Mouse (Mus musculus): ENCODE measurements around the gene Rab39. TPM values are rescaled to one million over a fixed set of nuclear protein-coding genes. Genes with fewer than 3 reads are reported as not detected.

Rab39 gene
- 1 to 10 TPM; 1.3 to 1.6 TPM for total RNA-seq (2021)

- intact Hi-C loops (cut with DNase I): no loop called here
- peak; percentile 73 to 84 for DNase-seq (ENCODE audit: low spot score in 2 of 2)
Observed at GRCm38 (mm10) chr9:53705992-53706696, at the start of gene Rab39. Gene Rab39, minus strand, starts transcription at chr9:53706232.

DNA sequence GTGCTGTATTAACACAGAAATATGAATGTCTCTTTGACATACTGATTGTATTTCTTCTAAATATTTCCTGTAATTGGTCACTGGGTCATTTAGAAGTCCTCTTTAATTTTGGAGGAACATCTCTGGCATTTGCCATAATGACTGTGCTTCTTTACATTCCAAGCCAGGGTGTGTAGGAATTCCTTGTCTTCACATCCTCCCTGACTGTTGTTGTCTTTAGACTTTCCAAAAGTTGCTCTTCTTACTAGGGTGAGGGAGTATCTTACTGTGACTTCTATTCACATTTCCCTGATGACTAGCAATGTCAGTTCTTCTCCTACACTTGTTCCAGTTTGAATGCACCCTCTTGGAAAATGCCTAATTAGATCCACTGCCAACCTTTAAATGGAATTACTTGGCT lies 48.8 kb upstream of the Rab39 start:
- no peak for DNase-seq (ENCODE audit: low spot score in 2 of 2)
- intact Hi-C loops (cut with DNase I): no loop called here

GRCm38 (mm10) chr9:53750899-53751298 lies 44.9 kb upstream of the Rab39 start:
- DNase-seq (ENCODE audit: low spot score in 2 of 2): no peak
- intact Hi-C loops (cut with DNase I): no loop called here

- no peak for DNase-seq (ENCODE audit: low spot score in 2 of 2)
- intact Hi-C loops (cut with DNase I): no loop called here
Observed at GRCm38 (mm10) chr9:53750411-53750810, 44.4 kb upstream of the Rab39 start.

- intact Hi-C loops (cut with DNase I): no loop called here
- DNase-seq (ENCODE audit: low spot score in 2 of 2): no peak
Observed at GRCm38 (mm10) chr9:53740829-53741404, 34.9 kb upstream of the Rab39 start.

- intact Hi-C loops (cut with DNase I): no loop called here
- peak in 1 of 2 experiments; percentile 40 for DNase-seq (ENCODE audit: low spot score in 2 of 2)
Observed at GRCm38 (mm10) chr9:53705491-53705991, 491 bp downstream of the Rab39 start.

- no peak for DNase-seq (ENCODE audit: low spot score in 2 of 2)
- intact Hi-C loops (cut with DNase I): no loop called here
Observed at GRCm38 (mm10) chr9:53702991-53703390, 3.0 kb downstream of the Rab39 start.

GRCm38 (mm10) chr9:53700496-53700895 lies 5.5 kb downstream of the Rab39 start:
- no peak for DNase-seq (ENCODE audit: low spot score in 2 of 2)
- intact Hi-C loops (cut with DNase I): no loop called here

DNA sequence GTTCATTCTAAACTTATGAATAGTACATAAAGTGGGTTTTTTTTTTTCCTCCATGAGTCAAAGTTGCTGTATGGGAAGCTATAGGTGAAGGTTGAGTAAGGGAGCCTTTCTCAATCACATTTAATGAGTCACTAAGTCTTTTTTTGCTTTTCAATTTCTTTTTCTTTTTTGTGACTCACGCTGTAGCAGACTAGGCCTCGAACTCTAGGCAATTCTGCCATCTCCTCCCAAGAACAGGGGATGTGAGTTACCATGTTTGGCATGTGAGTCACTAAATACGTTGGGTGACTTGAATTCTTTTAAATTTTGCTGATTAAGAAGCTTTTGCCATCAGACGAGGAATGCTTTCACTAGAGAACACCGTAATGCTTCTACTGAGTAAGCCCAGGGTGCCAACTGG lies 10.2 kb downstream of the Rab39 start:
- intact Hi-C loops (cut with DNase I): no loop called here
- peak in 1 of 2 experiments; percentile 32 for DNase-seq (ENCODE audit: low spot score in 2 of 2)

GRCm38 (mm10) chr9:53693718-53694117 lies 12.3 kb downstream of the Rab39 start:
- intact Hi-C loops (cut with DNase I): no loop called here
- no peak for DNase-seq (ENCODE audit: low spot score in 2 of 2)

GRCm38 (mm10) chr9:53691745-53692670 lies 14.0 kb downstream of the Rab39 start:
- intact Hi-C loops (cut with DNase I): no loop called here
- no peak for DNase-seq (ENCODE audit: low spot score in 2 of 2)

GRCm38 (mm10) chr9:53680851-53681250 lies 25.2 kb downstream of the Rab39 start:
- DNase-seq (ENCODE audit: low spot score in 2 of 2): no peak
- intact Hi-C loops (cut with DNase I): no loop called here

DNA sequence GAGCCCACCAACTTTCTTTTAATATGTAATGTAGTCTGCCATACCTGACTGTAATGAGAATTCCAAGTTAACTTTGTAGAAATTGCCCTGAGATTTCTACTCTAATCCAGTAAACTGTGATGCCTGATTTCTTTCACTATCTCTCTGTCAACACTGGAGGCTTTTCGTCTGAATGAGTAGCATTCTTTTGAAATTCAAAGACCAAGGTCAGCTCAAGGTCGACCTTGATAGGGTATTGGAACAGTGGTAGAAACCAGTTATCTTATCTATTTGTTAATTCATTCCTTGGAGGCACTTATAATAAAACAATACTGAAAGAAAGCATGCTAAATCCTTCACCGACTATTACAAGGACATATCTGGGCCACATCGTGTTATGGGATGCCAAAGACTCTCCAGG lies 29.1 kb downstream of the Rab39 start:
- no peak for DNase-seq (ENCODE audit: low spot score in 2 of 2)
- intact Hi-C loops (cut with DNase I): loop anchor here (10.0 kb wide), 1 partner anchor 308 kb away; no protein-coding TSS in a partner anchor

DNA sequence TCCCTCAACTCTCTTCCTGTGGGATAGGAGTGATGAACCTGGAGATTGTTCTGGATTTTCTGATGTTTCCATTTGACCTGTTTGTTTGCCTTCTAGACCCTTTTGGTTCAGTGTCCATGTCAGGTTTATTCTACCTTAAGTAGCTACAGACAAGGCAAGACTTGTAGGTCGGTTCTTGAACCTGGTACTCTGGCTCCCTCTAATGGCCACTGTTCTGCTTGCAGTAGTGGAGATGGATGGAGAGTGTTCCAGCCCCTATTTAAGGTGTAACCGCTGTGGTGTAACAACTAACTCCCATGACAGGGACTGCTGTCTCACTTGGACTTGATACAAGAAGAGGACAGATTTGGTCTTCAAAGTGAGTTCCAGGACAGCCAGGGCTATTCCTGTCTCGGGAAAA lies 32.5 kb downstream of the Rab39 start:
- DNase-seq (ENCODE audit: low spot score in 2 of 2): peak; percentile 69 to 87
- intact Hi-C loops (cut with DNase I): loop anchor here (5.0 to 10.0 kb wide), 2 partner anchors 144 to 311 kb away; no protein-coding TSS in a partner anchor

DNA sequence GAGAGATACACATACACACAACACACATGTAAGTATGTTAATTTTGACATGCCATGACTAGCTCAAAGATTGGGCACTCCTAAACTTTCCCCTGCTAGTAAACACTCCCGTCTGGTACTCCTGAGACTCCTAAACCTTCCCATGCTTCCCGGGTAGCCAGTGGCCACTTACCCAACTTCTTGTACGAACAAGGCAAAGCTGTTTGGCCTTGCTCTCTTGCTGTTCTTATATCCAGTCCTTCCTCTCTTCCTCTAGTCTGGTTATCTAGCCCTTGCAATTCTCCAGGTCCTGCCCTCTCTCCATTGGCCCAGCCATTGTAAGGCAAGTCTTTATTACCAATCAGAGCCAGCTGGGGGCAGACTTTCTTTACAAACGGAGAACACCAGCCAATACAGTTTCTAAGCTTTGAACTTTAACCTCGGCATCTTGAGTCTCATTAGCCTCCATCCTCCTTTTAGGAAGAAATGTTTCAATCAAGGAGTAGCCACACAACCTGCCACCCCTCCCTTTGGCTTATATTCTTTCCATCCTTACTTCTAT lies 36.3 kb downstream of the Rab39 start, which contains the start of gene Cul5:
Gene Cul5, minus strand, starts transcription at position 335 of the 540 bp plus-strand sequence.
- intact Hi-C loops (cut with DNase I): loop anchor here (5.0 to 10.0 kb wide), 2 partner anchors 148 to 315 kb away; no protein-coding TSS in a partner anchor
- DNase-seq (ENCODE audit: low spot score in 2 of 2): peak; percentile 14 to 29

DNA sequence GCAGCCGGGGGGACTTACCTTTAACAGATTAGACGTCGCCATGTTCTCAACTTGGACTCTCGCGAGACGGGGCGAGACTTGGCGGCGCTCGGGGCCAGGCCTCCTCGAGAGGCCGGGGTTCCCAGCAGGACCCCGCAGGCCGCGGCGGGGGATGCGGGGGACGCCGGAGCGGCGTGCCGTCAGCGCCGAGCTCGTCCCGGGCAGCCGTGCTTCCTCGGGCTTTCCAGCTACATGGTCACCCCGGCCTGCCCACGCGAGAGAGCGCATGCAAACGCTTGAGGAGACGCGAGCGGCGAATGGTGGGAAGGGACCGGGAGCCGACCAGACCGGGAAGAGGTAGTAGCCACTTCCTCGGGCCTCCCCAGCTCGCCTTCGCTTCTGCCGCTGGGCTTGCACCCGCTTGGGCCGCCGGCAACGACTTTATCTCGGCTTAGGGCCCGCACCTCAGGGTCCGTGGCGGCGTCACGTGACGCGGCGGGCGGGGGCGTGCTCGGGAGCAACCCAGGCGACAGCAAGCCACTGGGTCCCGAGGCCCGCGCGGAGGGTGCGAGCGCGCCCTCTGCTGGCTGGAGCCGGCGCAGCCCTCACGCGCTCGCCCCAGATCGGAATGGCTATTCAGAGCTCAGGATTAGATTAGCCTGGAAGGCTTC lies 38.9 kb downstream of the Rab39 start:
- intact Hi-C loops (cut with DNase I): no loop called here
- DNase-seq (ENCODE audit: low spot score in 2 of 2): peak; percentile 91 to 94

DNA sequence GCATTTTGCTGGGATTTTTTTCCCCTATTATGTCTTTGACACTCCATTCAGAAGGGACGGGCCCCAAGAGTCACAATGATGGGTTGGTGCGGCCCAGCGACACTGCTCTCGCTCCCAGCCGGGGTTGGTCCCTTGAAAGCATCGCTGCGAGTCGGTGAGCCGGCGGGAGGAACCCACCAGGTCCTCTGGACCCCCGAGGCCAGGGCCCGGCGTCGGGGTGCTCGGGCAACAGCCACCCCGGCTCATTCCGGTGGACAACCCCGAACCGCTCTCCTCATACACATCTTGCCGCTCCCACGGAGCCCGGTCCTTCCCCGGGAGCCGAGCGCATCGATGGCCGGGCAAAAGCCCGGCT lies 39.4 kb downstream of the Rab39 start:
- intact Hi-C loops (cut with DNase I): no loop called here
- DNase-seq (ENCODE audit: low spot score in 2 of 2): no peak

DNA sequence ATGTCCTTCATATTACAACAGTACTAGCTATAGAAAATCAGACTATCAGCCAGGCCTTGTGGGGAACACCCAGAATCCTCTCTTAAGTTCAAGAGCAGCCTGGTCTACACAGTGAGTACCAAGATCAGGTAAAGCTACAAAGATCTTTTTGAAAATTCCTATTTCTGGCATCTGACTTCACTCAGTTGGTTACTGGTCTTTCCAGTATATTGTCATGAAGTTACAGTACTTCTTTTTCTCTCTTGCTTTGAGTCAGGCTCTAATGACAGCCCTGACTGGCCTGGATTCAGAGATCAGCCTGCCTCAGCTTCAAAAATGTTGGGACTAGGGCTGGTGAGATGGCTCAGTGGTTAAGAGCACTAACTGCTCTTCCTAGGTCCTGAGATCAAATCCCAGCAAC lies 40.6 kb downstream of the Rab39 start:
- DNase-seq (ENCODE audit: low spot score in 2 of 2): no peak
- intact Hi-C loops (cut with DNase I): no loop called here

DNA sequence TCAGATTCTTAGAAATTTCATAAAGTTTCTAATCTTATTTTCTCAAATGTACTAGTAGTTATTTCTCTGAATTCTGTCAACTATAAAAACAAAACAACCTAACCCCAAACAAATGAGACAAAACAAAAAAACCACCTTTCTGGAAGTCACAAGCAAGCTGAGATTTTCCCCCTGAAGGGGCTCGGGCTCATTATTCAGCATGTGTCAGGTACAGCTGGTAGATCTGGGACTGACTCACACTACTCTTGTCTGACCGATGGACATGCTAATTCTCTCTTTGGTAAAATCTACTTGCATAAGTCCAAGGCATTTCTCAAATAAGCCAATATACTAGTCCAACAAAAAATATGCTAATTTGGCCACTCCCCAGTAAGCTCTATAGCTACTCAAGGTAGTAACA lies 41.2 kb downstream of the Rab39 start:
- intact Hi-C loops (cut with DNase I): no loop called here
- DNase-seq (ENCODE audit: low spot score in 2 of 2): no peak

All from left cerebral cortex, postnatal 25 days (tissue).